Mouse (Mus musculus) lung, postnatal 0 days (tissue): ENCODE data around the gene Smarcd2.

Experiments
- CTCF ChIP-seq: IDR thresholded peaks from 2 replicates; pipeline ENCODE4 v1.5.1; 2016; ENCODE audit warnings: antibody characterized with exemption, mild to moderate bottlenecking
- EP300 ChIP-seq: IDR thresholded peaks from 2 replicates; pipeline ENCODE4 v1.6.1; 2016; ENCODE audit warnings: antibody characterized with exemption, mild to moderate bottlenecking, control low read depth

DNA sequence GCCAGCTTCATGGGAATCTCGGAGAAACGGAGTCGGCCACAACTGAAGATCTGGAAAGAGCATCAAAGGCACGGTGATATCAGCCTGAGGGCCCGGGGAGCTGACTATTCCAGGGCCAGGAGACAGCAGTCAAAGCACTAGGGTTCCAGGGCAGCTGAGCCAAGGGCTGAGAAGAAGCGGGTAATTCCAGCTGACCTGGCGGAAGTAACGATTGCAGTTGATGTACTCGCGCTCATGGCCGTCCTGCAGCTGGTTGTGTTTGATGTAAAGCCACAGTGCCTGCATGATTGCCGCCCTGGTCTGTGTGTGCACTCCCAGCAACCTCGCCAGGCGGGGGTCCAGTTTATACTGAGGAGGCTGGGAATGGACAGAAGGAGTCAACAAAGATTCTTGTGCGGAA is 7.8 kb downstream of the Smarcd2 start:
- TF ChIP-seq CTCF (no peak), EP300 (no peak)
